Mouse (Mus musculus) olfactory bulb, adult 2 months (tissue): ENCODE measurements around the gene Hsp90ab1. TPM values are rescaled to one million over a fixed set of nuclear protein-coding genes. Genes with fewer than 3 reads are reported as not detected.

Source experiments
- H3K27ac ChIP-seq: fragments of 200-500 bp; 2 replicates; pipeline ENCODE4 v1.5.1; 2012; ENCODE audit warnings: low read depth, low read length; ENCODE audit not compliant: insufficient read depth
- H3K4me1 ChIP-seq: fragments of 200-500 bp; 2 replicates; pipeline ENCODE4 v1.6.1; 2012; ENCODE audit warnings: low read length; ENCODE audit not compliant: control insufficient read depth, insufficient read depth
- H3K4me3 ChIP-seq: fragments of 200-500 bp; 2 replicates; pipeline ENCODE4 v1.5.1; 2012; ENCODE audit warnings: mild to moderate bottlenecking, low read depth, low read length, moderate library complexity; ENCODE audit not compliant: insufficient read depth
- CTCF ChIP-seq: fragments of 200-500 bp; IDR thresholded peaks from 2 replicates; pipeline ENCODE4 v1.5.1; 2012; ENCODE audit warnings: low read depth, mild to moderate bottlenecking, low read length, moderate library complexity; ENCODE audit not compliant: insufficient read depth
- POLR2A ChIP-seq: fragments of 200-500 bp; IDR thresholded peaks from 2 replicates; pipeline ENCODE4 v1.6.1; 2012; ENCODE audit warnings: mild to moderate bottlenecking, low read depth, low read length, moderate library complexity; ENCODE audit not compliant: insufficient read depth
- WGBS: fragments of 180-500 bp; shearing (Covaris S2); methylation state at CpG from one replicate; pipeline ENCODE4 v1.1.7; 2018; 5-methylcytosine and 5-hydroxymethylcytosine counted together
- polyA plus RNA-seq: library from polyadenylated mRNA; stranded (reverse); fragments of >200 nt; gene quantifications from 2 replicates; pipeline ENCODE4 v1.2.4, GENCODE M21; 2012; ENCODE audit warnings: low replicate concordance; ENCODE audit not compliant: missing spikeins, insufficient read depth, insufficient read length

Hsp90ab1 gene
- polyA plus RNA-seq, 1 experiment: 1,562 TPM

- Histone ChIP-seq H3K4me1 (peaks cover 42% of the 10 kb centered on the region), H3K4me3 (peak overlapping the region; percentile 76), H3K27ac (no peak overlapping the region; the same call in 1 of the 2 replicates)
- TF ChIP-seq POLR2A: no peak
- no peak for TF ChIP-seq CTCF
- 2% methylated on average over 65 of the region's 68 CpGs for WGBS
Observed at GRCm38 (mm10) chr17:45548541-45549512, 24.2 kb downstream of the Hsp90ab1 start.

- peaks cover 54% of the 10 kb centered on the region for H3K4me1 ChIP-seq
- no peak overlapping the region for H3K4me3 ChIP-seq
- no peak overlapping the region for H3K27ac ChIP-seq
- TF ChIP-seq CTCF: no peak
- TF ChIP-seq POLR2A: no peak
- 88% methylated on average over 5 of the region's 5 CpGs for WGBS
Observed at GRCm38 (mm10) chr17:45547461-45548190, 25.4 kb downstream of the Hsp90ab1 start.

DNA sequence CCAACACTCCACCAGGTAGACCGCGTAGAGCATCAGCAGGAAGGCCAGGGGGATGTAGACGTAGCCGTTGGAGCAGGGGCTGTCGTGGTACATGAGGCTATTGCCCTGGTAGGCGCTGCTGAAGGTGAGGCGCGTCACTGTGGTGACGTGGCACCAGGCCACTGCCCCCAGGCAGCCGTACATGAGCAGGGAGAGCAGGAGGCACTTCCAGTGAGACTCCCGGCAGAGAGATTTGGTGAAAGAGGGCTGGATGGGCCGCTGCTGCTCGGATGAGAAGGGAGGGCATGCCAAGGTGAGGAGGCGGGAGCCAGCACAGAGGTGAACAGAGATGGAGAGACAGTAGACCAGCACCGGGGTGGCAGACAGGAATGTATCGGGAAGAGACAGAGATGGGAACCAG is 26.1 kb downstream of the Hsp90ab1 start:
- Histone ChIP-seq H3K4me1 (peaks cover 58% of the 10 kb centered on the region), H3K27ac (no peak overlapping the region), H3K4me3 (no peak overlapping the region)
- WGBS: 78% methylated on average over 16 of the region's 16 CpGs
- TF ChIP-seq CTCF: no peak
- no peak for TF ChIP-seq POLR2A

DNA sequence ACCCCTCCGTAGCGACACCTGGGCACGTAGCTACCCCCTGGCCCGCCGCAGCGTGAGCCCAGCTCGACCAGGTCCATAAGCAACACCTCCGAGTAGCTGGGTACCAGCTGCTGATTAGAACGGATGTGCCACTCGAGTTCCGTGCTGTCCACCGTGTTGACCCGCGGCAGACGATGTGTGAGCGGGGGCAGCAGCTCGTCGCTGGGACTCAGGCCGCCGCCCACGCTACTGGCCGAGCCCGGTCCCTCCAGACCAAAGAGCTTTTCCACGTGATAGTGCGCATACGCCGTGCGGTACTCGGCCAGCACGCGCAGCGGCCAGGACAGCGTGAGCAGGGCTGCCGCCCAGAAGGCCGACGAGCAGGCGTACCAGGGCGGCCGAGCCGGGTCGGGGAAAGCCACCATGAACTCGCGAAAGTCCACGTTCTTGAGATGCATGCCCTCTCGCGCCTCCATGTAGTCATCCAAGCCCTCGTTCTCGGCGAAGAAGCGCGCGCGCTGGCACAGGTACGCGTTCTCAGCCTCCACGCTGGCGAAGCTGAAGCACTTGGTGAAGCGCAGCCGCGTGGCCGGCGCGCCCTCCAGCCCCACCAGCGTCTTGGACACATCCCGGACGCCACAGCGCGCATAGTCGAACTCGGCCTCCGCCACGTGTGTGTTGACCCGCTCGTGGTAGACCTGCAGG is 27.7 kb downstream of the Hsp90ab1 start:
- H3K4me1 ChIP-seq: peaks cover 60% of the 10 kb centered on the region
- H3K4me3 ChIP-seq: no peak overlapping the region
- no peak overlapping the region for H3K27ac ChIP-seq
- TF ChIP-seq CTCF (no peak), POLR2A (no peak)
- WGBS: 58% methylated on average over 74 of the region's 74 CpGs

GRCm38 (mm10) chr17:45544873-45545277 is 28.2 kb downstream of the Hsp90ab1 start:
- H3K27ac ChIP-seq: no peak overlapping the region
- no peak overlapping the region for H3K4me3 ChIP-seq
- no peak for TF ChIP-seq CTCF
- TF ChIP-seq POLR2A: no peak
- peaks cover 55% of the 10 kb centered on the region for H3K4me1 ChIP-seq
- 44% methylated on average over 46 of the region's 46 CpGs for WGBS

DNA sequence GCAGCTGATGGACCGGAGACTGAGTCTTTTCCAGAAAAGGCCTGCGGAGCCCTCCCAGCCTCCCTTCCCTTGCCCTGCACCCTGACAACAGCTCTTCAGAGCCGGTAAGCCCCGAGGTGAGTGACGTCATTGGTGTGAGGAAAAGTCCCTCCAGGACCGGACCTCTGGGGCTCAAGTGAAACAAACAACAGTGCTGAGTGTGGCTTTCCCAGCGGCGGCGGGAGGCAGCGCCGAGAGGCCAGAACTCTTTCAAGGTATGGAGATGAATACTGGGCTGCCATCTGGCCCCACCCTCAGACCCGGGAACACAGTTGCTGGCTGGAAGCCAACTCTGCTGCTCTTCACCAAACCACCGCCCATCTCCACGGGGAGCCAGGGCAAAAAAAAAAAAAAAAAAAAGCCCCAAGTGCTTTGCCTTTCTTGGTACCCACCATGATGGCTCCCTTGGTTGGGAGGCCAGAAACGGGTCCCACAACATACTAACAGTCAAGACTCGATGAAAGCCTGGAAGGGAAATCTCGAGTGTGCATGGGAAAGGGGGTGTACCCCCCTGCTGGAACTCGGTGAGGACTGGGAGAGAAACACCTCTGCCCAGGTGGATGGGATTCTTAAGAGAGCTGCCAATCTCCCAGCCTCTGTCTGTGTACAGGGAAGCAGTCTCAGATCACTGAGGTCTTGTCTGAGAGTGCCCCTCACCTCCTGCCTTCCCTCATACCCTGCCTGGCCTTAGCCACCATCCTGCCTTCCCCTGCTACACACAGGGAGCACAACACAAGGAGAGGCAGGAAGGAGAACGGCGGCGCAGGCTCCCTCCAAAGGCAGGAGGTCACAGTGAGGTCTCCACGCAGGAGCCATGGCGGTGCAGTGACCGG is 28.8 kb downstream of the Hsp90ab1 start:
- no peak overlapping the region for H3K4me3 ChIP-seq
- TF ChIP-seq POLR2A (no peak), CTCF (no peak)
- no peak overlapping the region for H3K27ac ChIP-seq
- peaks cover 52% of the 10 kb centered on the region for H3K4me1 ChIP-seq
- 24% methylated on average over 24 of the region's 24 CpGs for WGBS

DNA sequence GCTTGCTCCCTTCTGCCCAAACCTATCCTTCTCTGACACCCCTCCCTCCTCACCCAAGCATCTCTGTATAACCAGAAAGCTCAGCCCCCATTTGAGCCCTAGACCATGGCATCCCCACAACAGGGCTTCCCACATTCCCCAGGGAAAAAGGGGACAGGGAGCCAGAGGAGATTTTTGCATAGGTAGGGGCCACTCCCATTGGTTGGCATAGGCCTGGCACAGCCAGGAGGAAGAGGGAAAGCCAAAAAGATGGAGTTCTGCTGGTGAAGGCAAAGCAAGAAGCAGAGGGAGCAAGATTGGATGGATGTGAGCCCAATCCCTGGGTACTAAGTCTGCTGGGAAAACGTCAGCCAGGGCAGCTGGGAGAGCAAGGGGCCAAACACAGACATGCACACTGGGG is 30.0 kb downstream of the Hsp90ab1 start:
- 53% methylated on average over 1 of the region's 1 CpGs for WGBS
- TF ChIP-seq POLR2A (0 out of 2 replicates have a peak, but pooled peaks have one; percentile 25), CTCF (no peak)
- no peak overlapping the region for H3K4me3 ChIP-seq
- peak overlapping the region; percentile 32; the same call in 1 of the 2 replicates for H3K27ac ChIP-seq
- H3K4me1 ChIP-seq: peaks cover 50% of the 10 kb centered on the region

DNA sequence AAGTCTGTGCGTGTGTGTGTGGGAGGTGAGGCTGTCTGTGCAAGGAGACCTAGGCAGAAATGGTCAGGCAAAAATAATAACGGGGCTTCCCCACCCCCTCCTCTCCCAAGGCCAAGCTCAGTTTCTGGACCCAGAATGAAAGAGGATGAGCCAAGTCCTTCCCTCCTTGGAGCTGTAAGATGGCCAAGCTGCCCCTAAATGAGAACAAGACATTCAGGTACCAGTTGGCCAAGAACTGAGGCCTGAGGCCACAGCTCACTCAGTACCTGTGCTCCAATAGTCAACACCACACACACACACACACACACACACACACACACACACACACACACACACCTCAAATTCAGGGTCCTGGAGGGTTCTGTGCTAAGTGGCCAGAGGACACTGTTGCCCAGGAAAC is 30.4 kb downstream of the Hsp90ab1 start:
- H3K27ac ChIP-seq: peak overlapping the region; percentile 32; the same call in 1 of the 2 replicates
- peaks cover 50% of the 10 kb centered on the region for H3K4me1 ChIP-seq
- TF ChIP-seq POLR2A (no peak), CTCF (no peak)
- 27% methylated on average over 2 of the region's 2 CpGs for WGBS
- H3K4me3 ChIP-seq: no peak overlapping the region
